Mouse (Mus musculus): ENCODE data around the gene Snx13. TPM values are rescaled to one million over a fixed set of nuclear protein-coding genes. Genes with fewer than 3 reads are reported as not detected.
A peak's percentile ranks its signal among the peaks of the same experiment; 100 is the strongest.

Snx13 gene
- polyA plus RNA-seq, 1 experiment from 2014 or later = 34.5 TPM

GRCm38 (mm10) chr12:35153186-35153585 is 106.2 kb downstream of the Snx13 start:
- no peak overlapping the region for H3K4me2 ChIP-seq (ENCODE audit: low read length)
- peaks cover 7% of the 10 kb centered on the region; the same call in 1 of the 2 replicates for H3K36me3 ChIP-seq (ENCODE audit: control insufficient read depth, insufficient read depth, low read length)
- WGBS = 90% methylated on average over 4 of the region's 4 CpGs
- no peak overlapping the region for H3K9ac ChIP-seq (replicated peaks; ENCODE audit: low read length)
- DNase-seq = no peak
- no peak overlapping the region for H3K27ac ChIP-seq (replicated peaks; ENCODE audit: low read depth, low read length)
- no peaks in the 10 kb centered on the region for H3K27me3 ChIP-seq (ENCODE audit: control insufficient read depth, insufficient read depth, low read length)
- H3K4me1 ChIP-seq (ENCODE audit: control insufficient read depth, insufficient read depth, low read length) = no peaks in the 10 kb centered on the region
- H3K4me3 ChIP-seq (replicated peaks; ENCODE audit: low read depth, low read length) = no peak overlapping the region
- no peak for ATAC-seq (ENCODE audit: low FRiP score, low TSS enrichment)
- H3K9me3 ChIP-seq (ENCODE audit: control insufficient read depth, low read length) = no peaks in the 10 kb centered on the region

- H3K27ac ChIP-seq (replicated peaks; ENCODE audit: low read depth, low read length) = no peak overlapping the region
- H3K9ac ChIP-seq (replicated peaks; ENCODE audit: low read length) = no peak overlapping the region
- no peaks in the 10 kb centered on the region for H3K36me3 ChIP-seq (ENCODE audit: control insufficient read depth, insufficient read depth, low read length)
- DNase-seq = no peak
- no peaks in the 10 kb centered on the region for H3K27me3 ChIP-seq (ENCODE audit: control insufficient read depth, insufficient read depth, low read length)
- no peak overlapping the region for H3K4me3 ChIP-seq (replicated peaks; ENCODE audit: low read depth, low read length)
- no peak overlapping the region for H3K4me2 ChIP-seq (ENCODE audit: low read length)
- whole genome bisulfite sequencing = 86% methylated on average over 3 of the region's 3 CpGs
- no peaks in the 10 kb centered on the region for H3K9me3 ChIP-seq (ENCODE audit: control insufficient read depth, low read length)
- no peaks in the 10 kb centered on the region for H3K4me1 ChIP-seq (ENCODE audit: control insufficient read depth, insufficient read depth, low read length)
- ATAC-seq (ENCODE audit: low FRiP score, low TSS enrichment) = no peak
Observed at GRCm38 (mm10) chr12:35154149-35154548, 107.2 kb downstream of the Snx13 start.

- H3K9ac ChIP-seq (replicated peaks; ENCODE audit: low read length) = no peak overlapping the region
- no peaks in the 10 kb centered on the region for H3K27me3 ChIP-seq (ENCODE audit: control insufficient read depth, insufficient read depth, low read length)
- ATAC-seq (ENCODE audit: low FRiP score, low TSS enrichment) (no peak), DNase-seq (no peak)
- no peaks in the 10 kb centered on the region for H3K4me1 ChIP-seq (ENCODE audit: control insufficient read depth, insufficient read depth, low read length)
- no peaks in the 10 kb centered on the region for H3K9me3 ChIP-seq (ENCODE audit: control insufficient read depth, low read length)
- H3K27ac ChIP-seq (replicated peaks; ENCODE audit: low read depth, low read length) = no peak overlapping the region
- no peak overlapping the region for H3K4me3 ChIP-seq (replicated peaks; ENCODE audit: low read depth, low read length)
- 48% methylated on average over 4 of the region's 4 CpGs for WGBS
- no peaks in the 10 kb centered on the region for H3K36me3 ChIP-seq (ENCODE audit: control insufficient read depth, insufficient read depth, low read length)
- no peak overlapping the region for H3K4me2 ChIP-seq (ENCODE audit: low read length)
Observed at GRCm38 (mm10) chr12:35157237-35157636, 110.3 kb downstream of the Snx13 start.

GRCm38 (mm10) chr12:35161690-35162089 is 114.7 kb downstream of the Snx13 start:
- 80% methylated on average over 4 of the region's 4 CpGs for WGBS
- ATAC-seq (ENCODE audit: low FRiP score, low TSS enrichment) (no peak), DNase-seq (no peak)
- H3K27me3 ChIP-seq (ENCODE audit: control insufficient read depth, insufficient read depth, low read length) = no peaks in the 10 kb centered on the region
- H3K4me3 ChIP-seq (replicated peaks; ENCODE audit: low read depth, low read length) = no peak overlapping the region
- H3K9me3 ChIP-seq (ENCODE audit: control insufficient read depth, low read length) = no peaks in the 10 kb centered on the region
- no peak overlapping the region for H3K4me2 ChIP-seq (ENCODE audit: low read length)
- H3K4me1 ChIP-seq (ENCODE audit: control insufficient read depth, insufficient read depth, low read length) = no peaks in the 10 kb centered on the region
- no peak overlapping the region for H3K9ac ChIP-seq (replicated peaks; ENCODE audit: low read length)
- H3K27ac ChIP-seq (replicated peaks; ENCODE audit: low read depth, low read length) = no peak overlapping the region
- no peaks in the 10 kb centered on the region for H3K36me3 ChIP-seq (ENCODE audit: control insufficient read depth, insufficient read depth, low read length)

- Histone ChIP-seq H3K4me2 (ENCODE audit: low read length) (no peak overlapping the region), H3K9ac (replicated peaks; ENCODE audit: low read length) (no peak overlapping the region), H3K9me3 (ENCODE audit: control insufficient read depth, low read length) (no peaks in the 10 kb centered on the region), H3K36me3 (ENCODE audit: control insufficient read depth, insufficient read depth, low read length) (no peaks in the 10 kb centered on the region), H3K4me1 (ENCODE audit: control insufficient read depth, insufficient read depth, low read length) (no peaks in the 10 kb centered on the region), H3K27me3 (ENCODE audit: control insufficient read depth, insufficient read depth, low read length) (no peaks in the 10 kb centered on the region), H3K27ac (replicated peaks; ENCODE audit: low read depth, low read length) (no peak overlapping the region), H3K4me3 (replicated peaks; ENCODE audit: low read depth, low read length) (no peak overlapping the region)
- ATAC-seq (ENCODE audit: low FRiP score, low TSS enrichment) = no peak
- WGBS = 39% methylated on average over 4 of the region's 4 CpGs
- no peak for DNase-seq
Observed at GRCm38 (mm10) chr12:35170275-35170674, 123.3 kb downstream of the Snx13 start.

GRCm38 (mm10) chr12:35175938-35176337 is 129.0 kb downstream of the Snx13 start:
- no peak overlapping the region for H3K4me3 ChIP-seq (replicated peaks; ENCODE audit: low read depth, low read length)
- H3K9me3 ChIP-seq (ENCODE audit: control insufficient read depth, low read length) = no peaks in the 10 kb centered on the region
- 33% methylated on average over 8 of the region's 8 CpGs for WGBS
- no peak overlapping the region for H3K4me2 ChIP-seq (ENCODE audit: low read length)
- H3K9ac ChIP-seq (replicated peaks; ENCODE audit: low read length) = no peak overlapping the region
- H3K4me1 ChIP-seq (ENCODE audit: control insufficient read depth, insufficient read depth, low read length) = no peaks in the 10 kb centered on the region
- no peaks in the 10 kb centered on the region for H3K36me3 ChIP-seq (ENCODE audit: control insufficient read depth, insufficient read depth, low read length)
- no peaks in the 10 kb centered on the region for H3K27me3 ChIP-seq (ENCODE audit: control insufficient read depth, insufficient read depth, low read length)
- ATAC-seq (ENCODE audit: low FRiP score, low TSS enrichment) (no peak), DNase-seq (no peak)
- H3K27ac ChIP-seq (replicated peaks; ENCODE audit: low read depth, low read length) = no peak overlapping the region

- Histone ChIP-seq H3K36me3 (ENCODE audit: control insufficient read depth, insufficient read depth, low read length) (no peaks in the 10 kb centered on the region), H3K9ac (replicated peaks; ENCODE audit: low read length) (no peak overlapping the region), H3K27ac (replicated peaks; ENCODE audit: low read depth, low read length) (no peak overlapping the region), H3K4me1 (ENCODE audit: control insufficient read depth, insufficient read depth, low read length) (no peaks in the 10 kb centered on the region), H3K9me3 (ENCODE audit: control insufficient read depth, low read length) (no peaks in the 10 kb centered on the region), H3K4me3 (replicated peaks; ENCODE audit: low read depth, low read length) (no peak overlapping the region), H3K4me2 (ENCODE audit: low read length) (no peak overlapping the region), H3K27me3 (ENCODE audit: control insufficient read depth, insufficient read depth, low read length) (no peaks in the 10 kb centered on the region)
- ATAC-seq (ENCODE audit: low FRiP score, low TSS enrichment) = no peak
- WGBS = 82% methylated on average over 3 of the region's 3 CpGs
- no peak for DNase-seq
Observed at GRCm38 (mm10) chr12:35176628-35177027, 129.6 kb downstream of the Snx13 start.

- no peaks in the 10 kb centered on the region for H3K36me3 ChIP-seq (ENCODE audit: control insufficient read depth, insufficient read depth, low read length)
- ATAC-seq (ENCODE audit: low FRiP score, low TSS enrichment) (peak; percentile 86; the same call in 1 of the 2 replicates), DNase-seq (peak; percentile 94)
- H3K27me3 ChIP-seq (ENCODE audit: control insufficient read depth, insufficient read depth, low read length) = no peaks in the 10 kb centered on the region
- H3K4me2 ChIP-seq (ENCODE audit: low read length) = no peak overlapping the region
- H3K4me3 ChIP-seq (replicated peaks; ENCODE audit: low read depth, low read length) = no peak overlapping the region
- 11% methylated on average over 3 of the region's 3 CpGs for WGBS
- no peaks in the 10 kb centered on the region for H3K4me1 ChIP-seq (ENCODE audit: control insufficient read depth, insufficient read depth, low read length)
- no peaks in the 10 kb centered on the region for H3K9me3 ChIP-seq (ENCODE audit: control insufficient read depth, low read length)
- H3K9ac ChIP-seq (replicated peaks; ENCODE audit: low read length) = no peak overlapping the region
- no peak overlapping the region for H3K27ac ChIP-seq (replicated peaks; ENCODE audit: low read depth, low read length)
Observed at GRCm38 (mm10) chr12:35182675-35183074, 135.7 kb downstream of the Snx13 start.

GRCm38 (mm10) chr12:35184261-35184660 is 137.3 kb downstream of the Snx13 start:
- no peaks in the 10 kb centered on the region for H3K9me3 ChIP-seq (ENCODE audit: control insufficient read depth, low read length)
- H3K27ac ChIP-seq (replicated peaks; ENCODE audit: low read depth, low read length) = no peak overlapping the region
- H3K4me1 ChIP-seq (ENCODE audit: control insufficient read depth, insufficient read depth, low read length) = no peaks in the 10 kb centered on the region
- whole genome bisulfite sequencing = 80% methylated on average over 5 of the region's 5 CpGs
- no peak overlapping the region for H3K9ac ChIP-seq (replicated peaks; ENCODE audit: low read length)
- H3K4me3 ChIP-seq (replicated peaks; ENCODE audit: low read depth, low read length) = no peak overlapping the region
- no peak overlapping the region for H3K4me2 ChIP-seq (ENCODE audit: low read length)
- no peaks in the 10 kb centered on the region for H3K27me3 ChIP-seq (ENCODE audit: control insufficient read depth, insufficient read depth, low read length)
- ATAC-seq (ENCODE audit: low FRiP score, low TSS enrichment) (no peak), DNase-seq (no peak)
- H3K36me3 ChIP-seq (ENCODE audit: control insufficient read depth, insufficient read depth, low read length) = no peaks in the 10 kb centered on the region
